Mouse (Mus musculus) hindbrain, embryonic 16.5 days (tissue): ENCODE results near the gene Mtrex. TPM values are rescaled to one million over a fixed set of nuclear protein-coding genes. Genes with fewer than 3 reads are reported as not detected.

ENCODE experiments used
- ATAC-seq: fragments of 200-750 bp; cut with Nextera tagmentation; 2 replicates; pipeline ENCODE4 v1.8.0; 2017; ENCODE audit warnings: moderate TSS enrichment, moderate library complexity
- H3K27ac ChIP-seq: fragments of 300-500 bp; sonication (generic); 2 replicates; pipeline ENCODE4 v1.5.1; 2014; ENCODE audit warnings: low read depth, mild to moderate bottlenecking, control low read depth, low read length, moderate library complexity
- H3K27me3 ChIP-seq: fragments of 300-500 bp; sonication (generic); replicated peaks from 2 replicates; pipeline ENCODE4 v1.6.1; 2014; ENCODE audit warnings: low read length; ENCODE audit not compliant: control insufficient read depth, insufficient read depth
- H3K36me3 ChIP-seq: fragments of 300-500 bp; sonication (generic); 2 replicates; pipeline ENCODE4 v1.6.1; 2014; ENCODE audit warnings: mild to moderate bottlenecking, low read length, moderate library complexity, mixed read lengths; ENCODE audit not compliant: control insufficient read depth, insufficient read depth
- H3K4me1 ChIP-seq: fragments of 300-500 bp; sonication (generic); 2 replicates; pipeline ENCODE4 v1.6.1; 2014; ENCODE audit warnings: low read depth, low read length; ENCODE audit not compliant: control insufficient read depth, insufficient read depth
- H3K4me2 ChIP-seq: fragments of 300-500 bp; sonication (generic); 2 replicates; pipeline ENCODE4 v1.6.1; 2014; ENCODE audit warnings: mild to moderate bottlenecking, low read length, control low read depth, moderate library complexity
- H3K4me3 ChIP-seq: fragments of 300-500 bp; sonication (generic); 2 replicates; pipeline ENCODE4 v1.5.1; 2014; ENCODE audit warnings: mild to moderate bottlenecking, low read length, control low read depth, moderate library complexity
- H3K9ac ChIP-seq: fragments of 300-500 bp; sonication (generic); 2 replicates; pipeline ENCODE4 v1.6.1; 2014; ENCODE audit warnings: low read depth, mild to moderate bottlenecking, control low read depth, low read length, moderate library complexity
- H3K9me3 ChIP-seq: fragments of 300-500 bp; sonication (generic); 2 replicates; pipeline ENCODE4 v1.6.1; 2014; ENCODE audit warnings: mild to moderate bottlenecking, low read length, moderate library complexity; ENCODE audit not compliant: control insufficient read depth
- WGBS: fragments of 180-500 bp; shearing (Covaris S2); extraction: QIAGEN DNeasy Blood & Tissue Kit; methylation state at CpG from one replicate; pipeline ENCODE4 v1.1.7; 2014; 5-methylcytosine and 5-hydroxymethylcytosine counted together
- polyA plus RNA-seq: library from polyadenylated mRNA; unstranded; fragments of >200 nt; fragmentation: Nextera tagmentation; extraction: Ambion mirVana; gene quantifications from 2 replicates; pipeline ENCODE4 v1.2.1, GENCODE M21; 2015

The Mtrex gene
- polyA plus RNA-seq, 1 experiment from 2014 or later: 49.0 TPM

DNA sequence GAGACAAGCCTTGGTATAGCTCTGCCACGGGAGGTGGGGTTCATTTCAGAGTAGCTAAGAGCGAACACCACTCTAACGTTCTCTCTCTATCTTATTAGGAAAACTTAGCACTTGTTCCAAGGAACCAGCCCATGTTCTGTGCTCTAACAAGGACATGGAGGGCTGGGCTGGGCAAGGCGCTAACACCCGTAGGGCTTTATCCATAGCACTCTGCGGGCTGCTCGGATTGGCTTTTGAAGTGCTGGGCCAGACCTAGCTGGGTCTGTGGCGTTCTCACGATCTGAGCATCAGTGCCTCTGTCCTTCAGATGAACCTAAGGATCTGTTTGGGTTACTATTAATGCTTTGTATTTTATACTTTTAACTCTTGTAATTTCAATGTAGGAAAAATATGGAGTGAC is 66.3 kb downstream of the Mtrex start:
- H3K27me3 ChIP-seq: no peaks in the 10 kb centered on the region
- WGBS: 94% methylated on average over 9 of the region's 9 CpGs
- no peak overlapping the region for H3K4me3 ChIP-seq
- no peaks in the 10 kb centered on the region for H3K9me3 ChIP-seq
- H3K4me2 ChIP-seq: no peak overlapping the region
- H3K4me1 ChIP-seq: no peaks in the 10 kb centered on the region
- ATAC-seq: no peak
- no peak overlapping the region for H3K27ac ChIP-seq
- peaks cover 13% of the 10 kb centered on the region; the same call in 1 of the 2 replicates for H3K36me3 ChIP-seq
- H3K9ac ChIP-seq: no peak overlapping the region

DNA sequence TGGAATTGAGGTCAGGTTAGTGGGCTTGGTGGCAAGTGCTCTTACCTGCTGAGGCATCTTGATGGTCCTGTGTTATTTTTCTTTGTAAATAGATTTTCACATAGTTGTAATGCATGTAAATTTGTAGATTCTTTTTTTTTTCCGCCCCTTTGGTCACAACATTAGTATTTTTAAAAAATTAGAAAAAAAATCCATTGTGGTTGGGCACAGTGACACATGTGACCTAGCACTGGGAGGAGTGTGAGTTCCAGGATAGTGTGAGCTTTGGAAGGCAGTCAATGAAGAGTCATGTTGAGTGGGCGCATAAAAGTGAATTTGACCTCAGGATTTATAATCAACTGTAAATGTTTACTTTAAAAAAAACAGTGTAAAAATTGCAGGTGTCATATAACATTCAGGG is 66.8 kb downstream of the Mtrex start:
- Histone ChIP-seq H3K4me1 (no peaks in the 10 kb centered on the region), H3K36me3 (peaks cover 11% of the 10 kb centered on the region; the same call in 1 of the 2 replicates), H3K4me2 (no peak overlapping the region), H3K27ac (no peak overlapping the region), H3K9ac (no peak overlapping the region), H3K9me3 (no peaks in the 10 kb centered on the region), H3K4me3 (no peak overlapping the region), H3K27me3 (no peaks in the 10 kb centered on the region)
- 92% methylated on average over 2 of the region's 2 CpGs for WGBS
- no peak for ATAC-seq

DNA sequence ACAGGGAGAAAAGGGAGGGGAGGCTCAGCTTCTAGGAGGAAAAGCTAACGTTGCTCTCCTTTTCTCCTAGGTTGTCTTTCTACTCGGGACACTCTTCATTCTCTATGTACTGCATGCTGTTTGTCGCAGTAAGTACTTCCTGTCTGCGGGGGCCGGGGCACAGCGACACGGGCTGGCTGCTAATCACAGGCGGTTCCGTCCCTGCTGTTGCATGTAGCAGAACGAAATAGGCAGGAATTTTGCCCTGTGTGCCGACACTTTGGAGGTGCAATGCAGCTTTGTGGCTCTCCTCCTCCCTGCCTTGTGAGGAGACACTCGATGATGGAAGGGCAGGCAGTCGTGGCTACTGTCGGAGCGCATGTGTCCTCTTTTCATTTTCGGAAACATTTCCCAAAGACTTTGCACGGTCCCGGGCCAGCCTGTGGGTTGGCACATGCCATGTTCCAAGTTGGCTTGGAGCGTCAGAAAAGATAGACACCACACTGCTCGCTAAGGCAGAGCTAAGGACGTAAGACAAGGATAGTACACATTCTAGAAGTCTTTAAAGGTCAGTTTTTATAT is 67.5 kb downstream of the Mtrex start:
- Histone ChIP-seq H3K4me1 (no peaks in the 10 kb centered on the region), H3K4me3 (no peak overlapping the region), H3K4me2 (no peak overlapping the region), H3K36me3 (peaks cover 11% of the 10 kb centered on the region; the same call in 1 of the 2 replicates), H3K27ac (no peak overlapping the region), H3K27me3 (no peaks in the 10 kb centered on the region), H3K9me3 (no peaks in the 10 kb centered on the region), H3K9ac (no peak overlapping the region)
- no peak for ATAC-seq
- WGBS: 93% methylated on average over 21 of the region's 21 CpGs

DNA sequence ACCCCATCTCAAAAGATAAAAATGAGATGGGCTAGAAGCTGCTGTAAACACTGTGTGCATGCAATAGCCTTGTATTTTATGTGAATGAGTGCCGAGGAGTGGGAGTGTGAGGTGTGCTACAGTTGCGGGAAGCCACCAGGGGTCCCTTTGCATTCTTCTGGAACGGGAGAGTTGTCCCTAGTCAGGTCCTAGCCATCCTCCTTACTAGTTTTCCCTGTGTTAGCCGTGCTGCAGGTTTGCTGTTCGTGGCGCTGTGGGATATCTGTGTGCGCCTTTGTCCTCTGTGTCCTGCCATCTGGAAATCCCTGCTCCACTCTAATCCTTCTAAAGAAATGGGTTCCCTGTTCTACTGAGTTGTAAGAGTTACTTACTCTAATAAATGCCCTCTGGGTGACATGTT is 69.3 kb downstream of the Mtrex start:
- no peaks in the 10 kb centered on the region for H3K9me3 ChIP-seq
- 83% methylated on average over 7 of the region's 7 CpGs for WGBS
- H3K4me3 ChIP-seq: no peak overlapping the region
- H3K27me3 ChIP-seq: no peaks in the 10 kb centered on the region
- no peak for ATAC-seq
- H3K4me2 ChIP-seq: no peak overlapping the region
- H3K9ac ChIP-seq: no peak overlapping the region
- H3K36me3 ChIP-seq: 0 out of 2 replicates have a peak, but pooled peaks cover 8% of the 10 kb centered on the region
- peaks cover 3% of the 10 kb centered on the region; the same call in 1 of the 2 replicates for H3K4me1 ChIP-seq
- no peak overlapping the region for H3K27ac ChIP-seq

DNA sequence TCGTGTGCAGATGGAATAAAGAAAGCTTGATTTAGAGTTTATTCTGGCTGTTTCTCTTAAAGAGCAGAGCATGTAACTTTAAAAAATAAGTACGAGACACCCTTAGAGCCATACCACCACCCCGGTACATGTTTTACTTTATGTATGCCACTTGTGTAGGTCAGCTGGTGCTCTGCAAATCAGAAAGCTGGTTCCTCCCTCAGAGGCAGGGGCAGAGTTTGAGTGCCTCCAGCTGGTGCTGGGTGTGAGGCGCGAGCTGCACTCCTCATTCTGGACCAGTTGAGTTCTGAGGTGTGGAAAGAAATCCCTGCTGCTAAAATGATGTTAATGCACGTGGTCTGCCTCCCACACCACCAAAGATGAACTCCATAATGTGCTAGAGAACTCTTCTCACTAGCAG is 72.8 kb downstream of the Mtrex start:
- H3K4me1 ChIP-seq: peaks cover 3% of the 10 kb centered on the region; the same call in 1 of the 2 replicates
- WGBS: 51% methylated on average over 6 of the region's 6 CpGs
- 0 out of 2 replicates have a peak, but pooled peaks cover 3% of the 10 kb centered on the region for H3K36me3 ChIP-seq
- H3K27me3 ChIP-seq: no peaks in the 10 kb centered on the region
- H3K4me2 ChIP-seq: no peak overlapping the region
- no peak overlapping the region for H3K9ac ChIP-seq
- ATAC-seq: 0 out of 2 replicates have a peak, but pooled peaks have one; percentile 34
- H3K27ac ChIP-seq: no peak overlapping the region
- H3K4me3 ChIP-seq: no peak overlapping the region
- no peaks in the 10 kb centered on the region for H3K9me3 ChIP-seq

DNA sequence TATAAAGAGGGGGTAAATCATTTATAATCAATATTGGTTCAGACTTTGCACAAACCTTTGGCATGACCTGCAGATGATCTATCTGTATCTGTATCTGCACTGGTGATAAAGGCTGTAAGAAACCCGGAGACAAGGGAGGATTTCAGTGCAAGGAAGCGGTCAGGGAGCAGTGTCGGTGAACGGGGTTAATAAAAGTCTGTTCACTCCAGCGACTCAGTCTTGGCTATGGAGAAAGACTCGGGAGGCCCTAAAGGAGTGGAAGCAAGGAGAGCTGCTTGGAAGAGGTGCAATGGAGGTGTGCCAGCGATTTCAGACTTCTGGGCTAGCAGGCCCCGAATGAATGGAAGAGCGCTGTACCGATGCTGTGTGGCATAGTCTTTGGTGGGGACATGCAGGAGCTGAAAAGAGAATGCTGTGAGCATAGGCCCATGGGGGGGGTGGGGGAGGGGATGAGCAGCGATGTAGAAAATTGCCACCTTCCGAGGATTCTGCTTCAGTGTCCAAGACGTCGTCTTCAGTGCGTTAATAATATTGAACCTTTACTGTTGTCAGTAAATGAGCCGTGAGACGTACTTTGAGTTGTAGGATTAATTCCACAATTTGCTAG is 73.4 kb downstream of the Mtrex start:
- ATAC-seq: peak; percentile 40
- no peak overlapping the region for H3K4me2 ChIP-seq
- no peaks in the 10 kb centered on the region for H3K9me3 ChIP-seq
- no peak overlapping the region for H3K9ac ChIP-seq
- H3K27me3 ChIP-seq: no peaks in the 10 kb centered on the region
- H3K4me1 ChIP-seq: peaks cover 3% of the 10 kb centered on the region; the same call in 1 of the 2 replicates
- no peak overlapping the region for H3K27ac ChIP-seq
- H3K36me3 ChIP-seq: 0 out of 2 replicates have a peak, but pooled peaks cover 3% of the 10 kb centered on the region
- no peak overlapping the region for H3K4me3 ChIP-seq
- 30% methylated on average over 17 of the region's 17 CpGs for WGBS

DNA sequence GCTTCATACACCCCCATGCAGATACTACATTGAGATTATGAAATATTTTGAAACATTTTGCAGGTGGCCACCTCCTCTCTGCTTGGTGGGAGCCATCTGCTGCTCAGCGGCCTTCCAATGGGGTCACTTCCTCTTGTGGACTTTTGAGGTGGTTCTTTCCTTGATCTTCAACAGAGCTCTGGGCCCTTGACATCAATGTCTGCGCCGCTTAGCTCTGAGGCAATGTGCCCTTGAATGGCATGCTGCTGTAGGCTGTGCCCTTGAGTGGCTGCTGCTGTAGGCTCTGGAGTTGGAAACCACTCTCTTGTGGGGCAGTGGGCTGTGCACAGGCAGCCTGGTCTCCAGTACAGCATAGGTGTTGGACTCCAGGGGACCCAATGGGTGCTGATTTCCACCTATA is 81.3 kb downstream of the Mtrex start:
- ATAC-seq: no peak
- H3K9me3 ChIP-seq: no peaks in the 10 kb centered on the region
- peaks cover 7% of the 10 kb centered on the region; the same call in 1 of the 2 replicates for H3K36me3 ChIP-seq
- no peaks in the 10 kb centered on the region for H3K27me3 ChIP-seq
- no peaks in the 10 kb centered on the region for H3K4me1 ChIP-seq
- H3K27ac ChIP-seq: no peak overlapping the region
- 92% methylated on average over 3 of the region's 3 CpGs for WGBS
- no peak overlapping the region for H3K4me2 ChIP-seq
- H3K9ac ChIP-seq: no peak overlapping the region
- no peak overlapping the region for H3K4me3 ChIP-seq

DNA sequence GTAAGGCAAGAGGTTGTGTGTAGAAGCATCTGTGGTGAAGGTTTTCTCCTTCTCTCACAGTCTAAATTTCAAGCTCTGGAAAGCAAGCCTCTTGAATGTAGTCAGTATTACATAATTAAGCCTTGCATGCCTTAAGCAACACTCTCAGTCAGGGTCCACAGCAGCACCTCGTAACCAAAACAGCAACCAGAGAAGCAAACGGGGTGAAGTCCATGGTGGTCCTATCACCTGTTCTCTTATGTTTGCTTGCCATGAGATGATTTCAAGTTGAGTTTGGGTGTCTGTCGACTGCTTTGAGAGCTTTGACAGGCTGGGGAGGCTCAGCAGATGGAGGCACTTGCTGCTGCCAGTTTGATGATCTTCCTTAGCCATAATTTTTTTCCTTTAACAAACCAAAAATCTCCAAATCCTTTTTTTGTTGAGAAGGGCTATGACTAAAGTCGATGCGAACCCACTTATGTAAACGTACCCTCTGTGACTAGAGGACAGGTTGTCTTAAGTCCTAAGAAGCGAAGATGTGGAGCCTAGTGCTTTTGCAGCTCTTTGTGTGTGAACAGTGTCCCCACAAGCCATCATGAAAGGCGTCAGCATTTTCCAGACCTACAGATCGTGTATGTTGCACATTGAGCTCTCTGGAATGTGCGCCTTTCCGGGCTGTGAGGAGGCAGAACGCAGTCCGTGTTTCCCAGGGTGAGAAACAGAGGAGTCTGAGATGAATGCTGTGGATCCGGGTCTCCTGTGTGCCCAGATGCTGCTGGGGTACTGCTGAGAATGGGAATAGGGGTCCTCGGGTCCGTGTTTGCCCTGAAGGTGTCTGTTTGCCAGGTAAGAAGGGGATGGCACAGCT is 86.7 kb downstream of the Mtrex start:
- WGBS: 88% methylated on average over 16 of the region's 16 CpGs
- Histone ChIP-seq H3K4me2 (no peak overlapping the region), H3K4me1 (no peaks in the 10 kb centered on the region), H3K36me3 (peaks cover 7% of the 10 kb centered on the region; the same call in 1 of the 2 replicates), H3K9me3 (no peaks in the 10 kb centered on the region), H3K27ac (no peak overlapping the region), H3K9ac (no peak overlapping the region), H3K27me3 (no peaks in the 10 kb centered on the region), H3K4me3 (no peak overlapping the region)
- ATAC-seq: no peak
